Mouse (Mus musculus) bone marrow, adult 2 months (tissue): ENCODE measurements around the gene Supt5.

Source experiments
- CTCF ChIP-seq: fragments of 200-500 bp; IDR thresholded peaks from 2 replicates; pipeline ENCODE4 v1.5.1; 2011; ENCODE audit warnings: low read length, control low read depth; ENCODE audit not compliant: control insufficient read depth, insufficient read depth
- POLR2A ChIP-seq: fragments of 200-500 bp; IDR thresholded peaks from 2 replicates; pipeline ENCODE4 v1.6.1; 2011; ENCODE audit warnings: low read depth, mild to moderate bottlenecking, control low read depth, low read length, borderline replicate concordance; ENCODE audit not compliant: control insufficient read depth

GRCm38 (mm10) chr7:28298837-28299625, 39.5 kb downstream of the Supt5 start:
- no peak for TF ChIP-seq CTCF
- no peak for TF ChIP-seq POLR2A
